Mouse (Mus musculus) kidney, embryonic 15.5 days (tissue): ENCODE data around the gene Sec63. TPM values are rescaled to one million over a fixed set of nuclear protein-coding genes. Genes with fewer than 3 reads are reported as not detected.

ENCODE experiments used
- ATAC-seq: fragments of 200-750 bp; cut with Nextera tagmentation; replicated peaks from 2 replicates; pipeline ENCODE4 v1.8.0; 2017; ENCODE audit warnings: moderate TSS enrichment; ENCODE audit not compliant: low FRiP score
- H3K27ac ChIP-seq: fragments of 300-500 bp; sonication (generic); 2 replicates; pipeline ENCODE4 v1.5.1; 2015; ENCODE audit warnings: mild to moderate bottlenecking, inconsistent platforms
- H3K27me3 ChIP-seq: fragments of 300-500 bp; sonication (generic); 2 replicates; pipeline ENCODE4 v1.6.1; 2015; ENCODE audit warnings: inconsistent platforms
- H3K36me3 ChIP-seq: fragments of 300-500 bp; sonication (generic); 2 replicates; pipeline ENCODE4 v1.6.1; 2015; ENCODE audit warnings: inconsistent platforms
- H3K4me1 ChIP-seq: fragments of 300-500 bp; sonication (generic); 2 replicates; pipeline ENCODE4 v1.6.1; 2015; ENCODE audit warnings: inconsistent platforms
- H3K4me2 ChIP-seq: fragments of 300-500 bp; sonication (generic); 2 replicates; pipeline ENCODE4 v1.6.1; 2015; ENCODE audit warnings: moderate library complexity, mild to moderate bottlenecking, inconsistent platforms
- H3K4me3 ChIP-seq: fragments of 300-500 bp; sonication (generic); replicated peaks from 2 replicates; pipeline ENCODE4 v1.5.1; 2015; ENCODE audit warnings: mild to moderate bottlenecking, inconsistent platforms
- H3K9ac ChIP-seq: fragments of 300-500 bp; sonication (generic); 2 replicates; pipeline ENCODE4 v1.6.1; 2015; ENCODE audit warnings: mild to moderate bottlenecking, inconsistent platforms
- H3K9me3 ChIP-seq: fragments of 300-500 bp; sonication (generic); replicated peaks from 2 replicates; pipeline ENCODE4 v1.6.1; 2016; ENCODE audit warnings: inconsistent platforms
- WGBS: fragments of 180-500 bp; shearing (Covaris S2); methylation state at CpG from one replicate; pipeline ENCODE4 v1.1.7; 2015; ENCODE audit warnings: mixed read lengths; 5-methylcytosine and 5-hydroxymethylcytosine counted together
- polyA plus RNA-seq: library from polyadenylated mRNA; unstranded; fragments of >200 nt; fragmentation: Nextera tagmentation; extraction: Ambion mirVana; gene quantifications from 2 replicates; pipeline ENCODE4 v1.2.1, GENCODE M21; 2015

Sec63 gene
- polyA plus RNA-seq, 1 experiment from 2014 or later: 23.6 TPM

- no peak overlapping the region for H3K4me2 ChIP-seq
- no peaks in the 10 kb centered on the region for H3K27me3 ChIP-seq
- no peaks in the 10 kb centered on the region for H3K4me1 ChIP-seq
- H3K27ac ChIP-seq: no peak overlapping the region
- no peak overlapping the region for H3K4me3 ChIP-seq
- H3K36me3 ChIP-seq: peaks cover 89% of the 10 kb centered on the region
- 68% methylated on average over 4 of the region's 4 CpGs for WGBS
- no peak for ATAC-seq
- H3K9me3 ChIP-seq: no peaks in the 10 kb centered on the region
- H3K9ac ChIP-seq: no peak overlapping the region
Measured at GRCm38 (mm10) chr10:42832677-42833076, 71.4 kb downstream of the Sec63 start.

DNA sequence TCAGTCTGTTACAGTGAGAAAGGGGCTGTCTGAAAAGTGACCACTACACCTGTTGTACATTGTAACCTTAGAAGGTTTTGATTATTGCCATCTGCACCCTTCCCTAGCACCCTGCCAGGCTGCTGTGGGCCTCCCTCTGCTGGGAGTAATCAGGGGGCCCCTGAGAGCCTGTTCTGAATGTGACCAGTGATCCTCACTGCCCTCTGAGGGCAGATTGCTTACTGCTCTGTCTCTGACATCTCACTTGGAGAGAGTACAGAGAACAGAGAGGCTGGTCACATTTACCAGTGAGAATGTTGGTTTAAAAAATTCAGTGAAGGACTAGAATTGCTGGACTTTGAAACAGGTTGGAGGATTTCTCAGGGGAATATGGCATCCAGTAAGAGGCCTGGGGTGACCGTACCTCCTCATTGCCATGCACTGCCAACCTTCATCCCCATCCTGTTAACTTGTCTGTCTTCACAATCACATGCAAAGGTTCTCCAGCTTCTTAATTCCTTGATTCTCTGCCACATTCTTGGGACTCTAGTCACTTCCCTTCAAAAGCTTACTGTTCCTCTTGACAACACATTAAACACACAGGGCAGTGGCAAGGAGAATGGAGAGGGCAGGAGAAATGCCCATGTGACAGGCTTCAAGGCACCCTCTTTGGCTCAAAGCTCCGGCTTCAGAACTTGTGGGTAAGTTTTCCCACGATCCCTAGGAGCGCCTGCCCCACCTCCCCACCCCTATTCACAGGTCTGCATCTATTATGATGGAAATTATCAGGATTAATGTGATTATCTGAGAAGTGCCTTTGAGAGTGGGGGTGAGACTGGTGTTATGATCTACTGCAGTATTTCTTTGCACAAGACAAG lies 72.8 kb downstream of the Sec63 start:
- Histone ChIP-seq H3K4me3 (no peak overlapping the region), H3K4me1 (no peaks in the 10 kb centered on the region), H3K36me3 (peaks cover 75% of the 10 kb centered on the region), H3K27me3 (no peaks in the 10 kb centered on the region), H3K9ac (no peak overlapping the region), H3K4me2 (no peak overlapping the region), H3K9me3 (no peaks in the 10 kb centered on the region), H3K27ac (no peak overlapping the region)
- 91% methylated on average over 4 of the region's 4 CpGs for WGBS
- ATAC-seq: no peak

- Histone ChIP-seq H3K4me2 (no peak overlapping the region), H3K4me1 (0 out of 2 replicates have a peak, but pooled peaks cover 6% of the 10 kb centered on the region), H3K27ac (no peak overlapping the region), H3K4me3 (no peak overlapping the region), H3K27me3 (no peaks in the 10 kb centered on the region), H3K36me3 (peaks cover 46% of the 10 kb centered on the region), H3K9ac (no peak overlapping the region), H3K9me3 (no peaks in the 10 kb centered on the region)
- ATAC-seq: no peak
- 90% methylated on average over 4 of the region's 4 CpGs for WGBS
Measured at GRCm38 (mm10) chr10:42838106-42838505, 76.8 kb downstream of the Sec63 start.

GRCm38 (mm10) chr10:42838736-42839135 lies 77.4 kb downstream of the Sec63 start:
- peaks cover 41% of the 10 kb centered on the region for H3K36me3 ChIP-seq
- ATAC-seq: no peak
- no peak overlapping the region for H3K4me2 ChIP-seq
- WGBS: 97% methylated on average over 2 of the region's 2 CpGs
- H3K9ac ChIP-seq: no peak overlapping the region
- H3K4me1 ChIP-seq: 0 out of 2 replicates have a peak, but pooled peaks cover 6% of the 10 kb centered on the region
- H3K27me3 ChIP-seq: no peaks in the 10 kb centered on the region
- H3K27ac ChIP-seq: no peak overlapping the region
- no peaks in the 10 kb centered on the region for H3K9me3 ChIP-seq
- no peak overlapping the region for H3K4me3 ChIP-seq

- no peak overlapping the region for H3K4me3 ChIP-seq
- 96% methylated on average over 11 of the region's 11 CpGs for WGBS
- no peaks in the 10 kb centered on the region for H3K27me3 ChIP-seq
- no peak for ATAC-seq
- H3K36me3 ChIP-seq: peaks cover 28% of the 10 kb centered on the region
- 0 out of 2 replicates have a peak, but pooled peaks cover 6% of the 10 kb centered on the region for H3K4me1 ChIP-seq
- H3K4me2 ChIP-seq: no peak overlapping the region
- no peaks in the 10 kb centered on the region for H3K9me3 ChIP-seq
- H3K27ac ChIP-seq: no peak overlapping the region
- no peak overlapping the region for H3K9ac ChIP-seq
Measured at GRCm38 (mm10) chr10:42840036-42840435, 78.7 kb downstream of the Sec63 start.

- Histone ChIP-seq H3K9me3 (no peaks in the 10 kb centered on the region), H3K27ac (no peak overlapping the region), H3K9ac (no peak overlapping the region), H3K36me3 (peaks cover 14% of the 10 kb centered on the region), H3K27me3 (no peaks in the 10 kb centered on the region), H3K4me2 (no peak overlapping the region), H3K4me1 (0 out of 2 replicates have a peak, but pooled peaks cover 6% of the 10 kb centered on the region), H3K4me3 (no peak overlapping the region)
- ATAC-seq: no peak
- 67% methylated on average over 16 of the region's 16 CpGs for WGBS
Measured at GRCm38 (mm10) chr10:42841531-42842195, 80.4 kb downstream of the Sec63 start.

GRCm38 (mm10) chr10:42842358-42842757 lies 81.1 kb downstream of the Sec63 start:
- H3K27me3 ChIP-seq: no peaks in the 10 kb centered on the region
- H3K4me2 ChIP-seq: no peak overlapping the region
- ATAC-seq: peak; percentile 52; the same call in 1 of the 2 replicates
- H3K36me3 ChIP-seq: peaks cover 7% of the 10 kb centered on the region
- H3K4me1 ChIP-seq: 0 out of 2 replicates have a peak, but pooled peaks cover 6% of the 10 kb centered on the region
- 10% methylated on average over 9 of the region's 9 CpGs for WGBS
- no peaks in the 10 kb centered on the region for H3K9me3 ChIP-seq
- H3K27ac ChIP-seq: no peak overlapping the region
- H3K9ac ChIP-seq: no peak overlapping the region
- no peak overlapping the region for H3K4me3 ChIP-seq

DNA sequence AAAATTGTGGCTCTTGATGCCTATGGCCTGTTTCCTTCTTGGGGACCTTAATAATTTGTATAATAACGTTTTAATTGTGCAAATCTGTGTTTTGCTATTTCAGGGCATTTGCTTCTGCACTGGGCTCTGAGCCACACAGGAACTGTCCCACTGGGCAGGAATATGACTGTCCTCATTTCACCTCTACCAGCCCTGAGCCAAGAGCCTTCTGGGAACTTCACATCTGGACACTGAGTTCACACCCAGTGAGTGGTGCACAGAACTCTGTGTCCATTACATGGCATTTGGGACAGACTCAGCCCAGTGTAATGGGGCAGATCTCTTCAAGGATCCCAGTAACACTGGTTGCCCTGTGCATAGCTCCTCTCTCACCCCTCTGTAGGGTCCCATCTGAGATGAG lies 82.1 kb downstream of the Sec63 start:
- Histone ChIP-seq H3K9me3 (no peaks in the 10 kb centered on the region), H3K4me1 (0 out of 2 replicates have a peak, but pooled peaks cover 6% of the 10 kb centered on the region), H3K9ac (no peak overlapping the region), H3K27ac (no peak overlapping the region), H3K4me2 (no peak overlapping the region), H3K36me3 (peaks cover 4% of the 10 kb centered on the region; the same call in 1 of the 2 replicates), H3K4me3 (no peak overlapping the region), H3K27me3 (0 out of 2 replicates have a peak, but pooled peaks cover 2% of the 10 kb centered on the region)
- ATAC-seq: no peak
- WGBS: 86% methylated on average over 1 of the region's 1 CpGs

- no peaks in the 10 kb centered on the region for H3K9me3 ChIP-seq
- no peak overlapping the region for H3K4me3 ChIP-seq
- H3K27ac ChIP-seq: no peak overlapping the region
- H3K27me3 ChIP-seq: 0 out of 2 replicates have a peak, but pooled peaks cover 2% of the 10 kb centered on the region
- H3K9ac ChIP-seq: no peak overlapping the region
- no peak overlapping the region for H3K4me2 ChIP-seq
- H3K36me3 ChIP-seq: no peaks in the 10 kb centered on the region
- ATAC-seq: no peak
- 33% methylated on average over 1 of the region's 1 CpGs for WGBS
- H3K4me1 ChIP-seq: 0 out of 2 replicates have a peak, but pooled peaks cover 6% of the 10 kb centered on the region
Measured at GRCm38 (mm10) chr10:42845480-42845879, 84.2 kb downstream of the Sec63 start.

DNA sequence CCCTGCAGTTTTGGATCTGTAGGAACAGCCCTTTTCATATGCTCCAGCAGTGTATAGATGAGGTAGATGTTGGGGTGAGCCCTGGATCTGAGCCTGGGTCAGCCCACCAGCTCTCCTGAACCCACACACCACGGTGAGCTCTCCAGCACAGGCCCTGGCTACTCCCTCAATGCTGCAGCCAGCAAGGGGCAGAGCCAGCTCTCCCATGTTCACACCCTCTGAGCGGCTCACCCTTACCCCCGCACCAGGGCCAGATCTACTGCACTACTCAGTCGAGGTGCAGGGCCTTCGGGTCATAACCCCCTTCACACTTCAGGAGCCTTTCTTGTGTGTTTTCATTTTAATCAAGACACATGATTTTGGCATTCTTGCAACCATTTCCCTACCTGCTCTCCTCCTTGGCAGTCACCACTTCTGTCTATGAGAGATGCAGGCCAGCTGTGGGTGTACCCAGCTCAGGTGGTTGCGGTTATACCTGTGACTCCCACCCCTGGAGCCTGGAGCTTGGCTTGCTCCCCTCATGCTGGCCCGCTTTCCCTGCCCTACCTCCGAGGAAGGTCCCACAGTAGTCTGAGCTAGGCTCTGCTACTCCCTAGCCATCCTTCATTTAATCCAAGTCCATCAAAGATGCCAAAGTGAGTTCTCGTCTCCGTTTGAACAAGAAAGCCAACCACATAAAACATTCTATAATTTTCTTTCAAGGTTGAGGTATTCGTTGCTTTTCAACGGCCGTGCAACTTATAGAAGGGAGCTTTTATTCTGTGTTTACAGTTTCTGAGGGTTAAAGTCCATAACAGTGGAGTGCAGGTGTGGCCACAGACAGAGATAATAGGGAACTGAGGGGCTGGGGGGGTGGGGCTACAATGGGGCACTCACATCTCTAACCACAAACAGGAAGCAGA lies 87.1 kb downstream of the Sec63 start:
- peaks cover 4% of the 10 kb centered on the region; the same call in 1 of the 2 replicates for H3K9me3 ChIP-seq
- no peak overlapping the region for H3K4me2 ChIP-seq
- no peaks in the 10 kb centered on the region for H3K4me1 ChIP-seq
- H3K27me3 ChIP-seq: 0 out of 2 replicates have a peak, but pooled peaks cover 2% of the 10 kb centered on the region
- H3K4me3 ChIP-seq: no peak overlapping the region
- 84% methylated on average over 13 of the region's 13 CpGs for WGBS
- no peak for ATAC-seq
- H3K9ac ChIP-seq: no peak overlapping the region
- H3K36me3 ChIP-seq: no peaks in the 10 kb centered on the region
- no peak overlapping the region for H3K27ac ChIP-seq

- Histone ChIP-seq H3K9ac (no peak overlapping the region), H3K4me3 (no peak overlapping the region), H3K36me3 (no peaks in the 10 kb centered on the region), H3K4me2 (no peak overlapping the region), H3K4me1 (no peaks in the 10 kb centered on the region), H3K27me3 (0 out of 2 replicates have a peak, but pooled peaks cover 2% of the 10 kb centered on the region), H3K27ac (no peak overlapping the region), H3K9me3 (peaks cover 7% of the 10 kb centered on the region; the same call in 1 of the 2 replicates)
- ATAC-seq: no peak
- 85% methylated on average over 7 of the region's 7 CpGs for WGBS
Measured at GRCm38 (mm10) chr10:42849081-42849400, 87.7 kb downstream of the Sec63 start.
